Mouse (Mus musculus): ENCODE results near the gene Olfr822.
A peak's percentile ranks its signal among the peaks of the same experiment; 100 is the strongest.
"Not testable (repeated sequence)": the region's sequence is repeated elsewhere in the genome, so short reads cannot be mapped to it uniquely, and the experiment has no call there.

The Olfr822 gene

DNA sequence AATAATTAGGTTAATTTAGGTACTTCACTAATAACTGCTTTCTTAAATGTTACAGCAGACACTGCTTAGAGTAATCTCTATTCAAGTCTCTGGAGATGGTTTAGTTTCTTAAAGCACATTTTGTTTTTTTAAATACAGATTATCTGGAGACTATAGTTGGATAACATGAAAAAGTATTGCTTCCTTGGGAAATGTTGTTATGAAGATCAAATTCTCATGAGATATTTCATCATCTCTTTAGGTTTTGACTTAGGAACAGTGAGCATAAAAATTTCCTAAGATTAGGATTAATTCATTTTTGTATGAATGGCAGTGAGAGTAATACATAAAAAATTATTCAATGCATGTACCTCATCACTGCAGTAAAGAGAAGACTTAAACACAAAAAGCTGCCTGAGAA lies at the start of gene Olfr822:
Olfr822 (plus strand) TSS at position 301 of the 400 bp plus-strand sequence.
- DNase-seq (ENCODE audit: low read depth, low spot score), result no peak

DNA sequence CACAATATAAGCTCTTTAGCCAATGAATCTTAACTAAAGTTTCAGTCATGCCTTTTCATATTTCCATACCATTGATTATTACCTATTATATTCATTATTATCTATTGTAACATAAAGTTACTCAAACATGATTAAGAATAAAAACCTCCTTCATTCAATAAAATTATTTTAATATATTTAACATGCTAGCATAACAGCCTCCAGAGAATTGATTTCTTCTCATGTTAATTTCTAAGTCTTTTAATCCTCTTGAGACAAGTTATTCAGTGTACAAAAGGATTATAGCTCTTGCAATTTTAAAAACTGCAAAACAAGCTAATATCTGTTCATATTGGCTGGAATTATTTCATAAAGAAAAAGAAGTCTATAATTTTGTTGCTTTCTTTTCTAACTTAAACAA lies 41.0 kb upstream of the Olfr822 start, which contains the start of gene Olfr821:
Olfr821 (plus strand) TSS at position 301 of the 400 bp plus-strand sequence.
- DNase-seq (ENCODE audit: low read depth, low spot score), result no peak

DNA sequence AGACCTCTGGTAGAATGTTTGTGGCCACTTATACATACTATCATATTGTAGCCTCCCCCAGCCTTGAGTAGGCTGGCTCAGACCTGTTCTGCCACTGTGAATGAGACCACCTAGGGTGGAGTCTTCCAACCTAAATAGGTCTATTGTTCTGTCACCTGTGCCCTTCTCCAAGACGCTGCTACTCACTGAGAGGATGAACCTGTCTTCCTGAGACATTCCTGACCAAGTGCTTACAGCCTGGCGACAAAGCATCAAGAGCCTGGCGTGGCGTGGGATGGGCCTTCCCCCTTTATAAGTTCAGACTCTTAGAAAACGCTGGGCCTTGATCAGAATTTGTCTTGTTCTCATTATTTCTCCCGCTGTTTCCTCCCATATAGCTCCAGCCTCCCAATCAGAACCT lies 33.9 kb upstream of the Olfr822 start:
- no peak for DNase-seq (ENCODE audit: low read depth, low spot score)

DNA sequence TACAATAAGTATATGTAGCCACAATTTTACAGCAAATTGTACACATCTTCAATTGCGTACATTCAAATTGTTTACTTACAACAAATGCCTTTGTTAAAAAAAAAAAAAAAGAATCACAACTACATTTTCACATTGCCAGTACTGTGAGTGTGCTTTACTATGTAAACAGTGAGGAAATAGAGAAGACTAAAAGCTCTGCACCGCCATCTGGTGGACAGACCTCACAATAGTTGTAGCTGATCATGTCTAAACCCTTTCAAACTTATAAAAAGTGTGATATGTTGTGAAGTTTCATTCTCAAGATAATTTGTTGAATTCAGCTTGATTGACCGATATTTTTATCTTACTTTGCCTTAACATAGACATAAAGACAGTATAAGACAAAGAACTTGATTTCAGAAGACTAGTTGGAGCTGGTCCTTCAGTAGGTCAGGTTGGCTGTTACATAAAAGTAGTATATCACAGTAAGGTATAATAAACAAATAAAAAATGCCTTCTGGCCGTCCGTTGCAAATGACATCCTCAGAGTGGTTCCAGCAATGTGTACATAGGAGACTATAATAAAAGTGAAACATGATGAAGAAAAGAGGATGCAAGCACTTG lies 21.9 kb downstream of the Olfr822 start:
- peak; percentile 39 for DNase-seq (ENCODE audit: low read depth, low spot score)

DNA sequence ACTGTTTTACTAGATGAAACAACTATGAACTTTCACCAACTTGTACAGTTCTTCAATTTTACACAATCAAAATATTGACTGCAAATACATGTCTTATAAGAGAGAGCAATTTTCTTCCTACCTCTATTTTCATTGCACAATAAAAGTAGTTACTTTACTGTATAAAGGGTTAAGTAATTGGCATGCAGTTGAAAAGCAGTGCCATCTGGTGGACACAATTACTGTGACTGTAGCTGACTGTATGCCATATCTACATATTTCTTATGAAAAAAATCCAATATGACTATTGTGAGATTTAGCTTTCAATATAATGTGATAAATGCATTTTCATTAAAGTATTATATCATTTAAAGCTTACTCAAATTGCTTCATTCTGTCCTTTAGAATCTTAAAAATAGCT lies 25.1 kb downstream of the Olfr822 start:
- no peak for DNase-seq (ENCODE audit: low read depth, low spot score)

DNA sequence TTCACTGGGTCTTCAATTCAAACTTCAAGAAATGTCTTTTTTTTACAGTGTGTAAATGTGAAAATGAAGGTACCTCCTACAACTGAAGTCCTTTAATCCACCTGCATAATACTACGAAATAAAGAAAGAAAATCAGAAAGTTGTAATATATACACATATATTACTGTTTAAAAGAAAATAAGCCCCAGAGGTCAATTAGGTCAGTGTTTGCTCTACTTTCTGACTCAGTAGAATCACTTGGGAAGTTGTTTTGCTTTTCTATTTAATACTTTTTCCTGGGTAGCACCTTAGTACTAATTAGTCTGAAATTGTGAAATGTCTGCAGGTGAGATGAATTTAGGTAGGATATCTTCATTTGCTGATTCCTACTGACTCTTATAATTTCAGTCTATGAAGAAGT lies 44.3 kb downstream of the Olfr822 start, which contains the start of gene Olfr823:
Olfr823 (minus strand) TSS at position 101 of the 400 bp plus-strand sequence.
- DNase-seq (ENCODE audit: low read depth, low spot score), result not testable (repeated sequence)

DNA sequence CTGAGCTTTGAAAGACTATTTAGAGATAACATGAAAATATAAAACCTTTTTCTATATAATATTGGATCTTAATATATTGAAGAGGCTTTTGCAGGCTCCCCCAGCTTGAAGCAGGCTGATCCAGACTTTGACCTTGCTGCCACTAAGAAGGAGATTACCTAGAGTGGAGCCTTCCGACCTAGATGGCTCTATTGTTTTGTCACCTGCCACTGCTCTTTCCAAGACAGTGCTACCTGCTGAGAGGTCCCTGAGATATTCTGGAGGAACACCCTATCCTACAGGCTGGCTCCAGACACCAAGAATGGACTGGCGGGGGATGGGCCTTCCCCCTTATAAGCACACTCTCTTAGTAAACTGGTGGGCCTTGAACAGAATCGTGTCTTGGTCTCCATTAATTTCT lies 45.0 kb downstream of the Olfr822 start:
- DNase-seq (ENCODE audit: low read depth, low spot score), result not testable (repeated sequence)
